Mouse (Mus musculus): ENCODE measurements around the gene Rap1gap.

The Rap1gap gene

DNA sequence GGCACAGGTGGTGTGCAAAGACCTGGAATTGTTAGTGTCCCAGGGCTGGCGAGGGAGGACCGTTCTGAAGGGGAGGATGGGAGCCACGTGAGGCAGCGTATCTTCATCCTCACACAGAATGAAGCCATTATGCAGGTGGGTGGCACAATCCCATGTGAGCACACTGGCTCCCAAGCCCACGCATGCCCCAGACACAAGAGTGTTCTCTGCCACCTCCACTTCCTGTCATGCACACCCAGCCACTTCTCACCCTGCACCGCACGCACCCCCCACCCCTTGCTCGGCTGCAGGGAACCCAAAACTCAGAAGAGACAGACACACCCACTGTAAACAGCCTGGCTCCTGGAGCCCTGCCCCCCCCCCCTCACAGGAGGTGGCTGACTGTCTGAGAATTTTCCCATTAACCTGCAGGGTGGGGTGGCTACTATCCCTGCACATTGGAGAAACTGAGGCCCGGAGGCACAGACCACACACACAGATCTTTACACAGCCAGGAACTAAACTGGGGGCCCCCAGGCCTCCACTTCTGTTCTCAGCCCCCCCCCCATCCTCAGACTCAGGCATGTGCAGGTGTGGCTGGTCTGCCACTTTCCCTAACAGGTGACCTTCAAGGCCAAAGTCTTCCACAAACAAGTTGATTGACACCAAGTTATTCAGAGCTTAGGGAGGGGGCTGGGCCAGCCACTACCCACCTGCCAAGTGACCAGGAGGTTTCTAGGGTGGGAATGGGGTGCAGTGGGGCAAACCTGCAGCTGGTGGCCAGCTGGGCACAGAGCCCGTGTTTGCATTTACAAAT, 27.8 kb downstream of the Rap1gap start:
- DNase-seq (ENCODE audit: low spot score in 2 of 2), result no peak

DNA sequence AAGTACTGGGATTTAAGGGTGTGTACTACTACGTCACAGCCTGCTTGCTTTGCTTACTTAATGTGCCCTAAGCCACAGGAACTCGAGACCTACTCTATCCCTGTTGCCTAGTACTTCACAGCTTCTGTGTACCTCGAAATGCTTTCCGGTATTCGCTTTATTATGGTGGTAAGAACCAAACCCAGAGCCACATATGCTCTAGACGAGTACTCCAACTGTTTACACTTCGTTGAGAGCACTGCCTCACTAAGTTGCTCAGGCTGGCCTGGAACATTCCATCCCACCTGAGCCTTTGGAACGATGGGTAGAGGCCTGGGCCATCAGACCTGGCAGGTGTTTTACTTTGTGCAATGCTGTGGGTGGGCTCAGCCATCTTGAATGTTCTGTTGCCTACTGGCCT, 30.8 kb downstream of the Rap1gap start:
- DNase-seq (ENCODE audit: low spot score in 2 of 2), result no peak

DNA sequence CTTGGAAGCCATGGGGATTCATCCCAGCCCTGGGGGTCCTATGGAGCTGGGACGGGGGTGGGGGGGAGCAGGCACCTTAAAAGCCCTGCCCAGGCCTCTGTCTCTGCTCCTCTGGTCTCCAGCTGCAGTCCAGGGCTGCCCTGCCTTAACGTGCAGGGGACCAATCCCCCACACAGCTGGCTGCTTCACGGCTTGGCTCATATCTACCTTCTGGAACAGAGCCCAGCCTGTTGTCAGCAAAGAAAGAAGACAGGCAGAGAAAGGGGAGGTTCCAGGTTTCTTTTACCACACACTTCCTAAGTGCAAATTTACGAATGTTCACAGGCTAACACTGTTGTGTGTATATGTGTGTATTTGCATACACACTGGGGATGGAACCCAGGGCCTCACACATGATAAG, 31.4 kb downstream of the Rap1gap start:
- DNase-seq (ENCODE audit: low spot score in 2 of 2), result no peak

DNA sequence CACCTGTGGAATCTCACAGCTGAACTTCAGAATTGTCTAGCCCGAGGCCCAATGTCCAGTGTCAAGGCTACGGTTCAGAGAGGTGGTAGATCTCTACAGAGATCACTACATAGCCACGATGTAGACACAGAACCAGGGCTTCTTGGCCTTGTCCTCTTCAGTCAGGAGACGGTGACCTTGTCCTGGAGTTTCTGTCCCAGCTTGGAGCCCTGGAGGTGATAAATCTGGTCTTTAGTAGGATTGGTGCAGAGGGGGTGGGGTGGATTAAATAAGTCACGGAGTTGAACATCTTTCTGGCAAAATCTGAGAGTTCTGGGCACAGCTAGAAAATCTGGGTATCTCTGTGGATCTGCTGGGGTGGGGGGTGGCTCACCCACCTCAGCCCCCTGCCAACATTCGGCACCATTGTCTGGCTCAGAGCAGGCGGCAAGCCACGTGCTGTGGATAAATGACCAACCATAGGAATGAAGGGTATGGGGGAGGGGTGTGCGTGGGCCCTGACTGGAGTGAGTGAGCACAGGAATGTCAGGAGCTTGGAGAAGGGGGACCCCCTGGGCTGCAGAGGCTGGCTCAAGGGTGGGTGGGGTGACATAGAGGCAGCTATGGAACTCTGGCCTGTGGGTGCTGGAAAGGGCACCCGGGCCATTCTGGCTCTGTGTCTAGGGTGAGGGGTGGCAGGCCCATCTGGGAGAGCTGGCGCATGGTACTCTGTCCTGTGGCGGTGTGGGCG, 32.8 kb downstream of the Rap1gap start:
- no peak for DNase-seq (ENCODE audit: low spot score in 2 of 2)

DNA sequence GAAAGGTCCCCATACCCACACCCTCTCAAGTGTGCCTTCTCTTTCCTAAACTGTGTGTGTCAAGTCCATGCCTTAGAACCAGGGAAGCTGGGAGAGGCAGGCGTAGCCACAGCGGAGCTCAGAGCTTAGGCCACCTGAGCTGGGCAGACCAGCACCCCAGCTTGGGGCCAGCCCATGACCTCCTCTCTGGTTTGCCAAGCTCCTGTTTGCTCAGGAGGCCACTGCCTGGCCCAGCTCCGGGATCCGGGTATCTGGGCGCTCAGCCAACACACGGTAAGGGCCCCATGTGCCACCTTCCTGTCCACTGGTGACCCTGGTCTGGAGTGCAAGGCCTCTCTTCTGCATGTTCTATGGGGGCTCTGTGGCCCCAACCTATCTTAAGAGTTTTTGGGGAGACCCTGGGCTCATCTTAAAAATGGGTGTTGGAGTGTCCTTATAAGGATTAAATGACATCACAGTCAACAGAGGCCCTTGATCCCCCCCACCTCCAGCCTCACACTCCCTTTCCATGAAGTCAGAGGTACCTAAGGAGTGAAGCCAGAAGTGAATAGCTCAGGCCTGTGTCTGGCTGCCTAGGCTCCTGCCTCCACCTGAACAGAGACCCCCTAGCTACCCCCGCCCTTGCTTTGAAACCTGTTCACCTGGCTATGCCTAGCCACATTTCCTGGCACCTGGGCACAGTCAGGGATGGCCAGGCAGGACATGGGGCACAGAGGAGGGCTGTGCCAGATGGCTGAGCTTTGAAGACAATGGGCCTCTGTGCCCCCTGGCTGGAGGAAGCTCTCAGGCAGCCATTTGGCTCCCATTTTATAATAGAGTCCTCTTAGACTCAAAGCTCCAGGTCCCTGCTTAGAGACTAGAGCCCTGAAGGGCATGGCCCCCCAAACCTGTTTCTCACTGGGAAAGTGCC, 33.8 kb downstream of the Rap1gap start:
- no peak for DNase-seq (ENCODE audit: low spot score in 2 of 2)

DNA sequence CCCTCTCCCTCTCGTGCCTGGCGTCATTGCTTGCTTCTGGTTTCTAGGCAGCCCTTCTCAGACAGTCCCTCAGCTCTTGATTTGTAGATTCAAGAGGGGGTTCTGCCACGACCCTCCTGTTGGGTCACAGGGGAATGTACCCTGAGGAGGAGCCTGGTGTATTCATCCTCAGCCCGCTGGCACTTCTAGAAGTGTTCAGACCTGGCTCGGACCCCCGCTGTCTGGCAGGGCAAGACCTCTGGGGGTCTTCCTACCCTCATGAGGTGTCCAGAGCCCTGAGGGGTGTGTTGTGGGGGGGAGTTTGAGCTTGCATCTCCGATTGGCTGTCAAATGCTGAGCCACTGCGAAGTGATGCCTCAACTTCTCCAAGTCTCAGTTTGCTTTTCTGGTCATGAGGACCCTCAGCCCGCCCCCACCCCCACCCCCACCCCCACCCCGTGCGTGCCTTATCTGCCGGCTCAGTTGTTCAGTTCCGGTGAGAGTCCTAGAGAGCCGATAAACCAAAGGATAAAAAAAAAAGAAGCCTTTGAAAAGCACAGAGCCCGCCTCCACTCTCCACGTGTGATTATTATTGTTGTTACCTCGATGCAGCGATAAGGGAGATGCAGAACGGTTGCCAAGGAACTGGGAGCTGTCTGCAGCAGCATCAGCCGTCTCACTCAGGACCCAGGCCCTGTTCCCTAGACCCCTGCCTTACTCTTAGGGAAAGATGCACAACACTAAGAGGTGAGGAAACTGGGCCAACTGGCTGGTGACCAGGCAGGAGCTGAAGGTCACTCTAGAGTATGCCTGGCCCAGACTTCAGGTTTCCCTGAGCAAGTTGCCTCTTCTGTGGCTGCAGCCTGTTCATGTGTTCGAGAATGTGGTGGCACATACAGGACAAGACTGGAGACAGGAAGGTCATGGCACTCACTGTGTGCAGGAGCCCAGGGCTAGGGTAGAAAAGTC, 35.0 kb downstream of the Rap1gap start:
- no peak for DNase-seq (ENCODE audit: low spot score in 2 of 2)

DNA sequence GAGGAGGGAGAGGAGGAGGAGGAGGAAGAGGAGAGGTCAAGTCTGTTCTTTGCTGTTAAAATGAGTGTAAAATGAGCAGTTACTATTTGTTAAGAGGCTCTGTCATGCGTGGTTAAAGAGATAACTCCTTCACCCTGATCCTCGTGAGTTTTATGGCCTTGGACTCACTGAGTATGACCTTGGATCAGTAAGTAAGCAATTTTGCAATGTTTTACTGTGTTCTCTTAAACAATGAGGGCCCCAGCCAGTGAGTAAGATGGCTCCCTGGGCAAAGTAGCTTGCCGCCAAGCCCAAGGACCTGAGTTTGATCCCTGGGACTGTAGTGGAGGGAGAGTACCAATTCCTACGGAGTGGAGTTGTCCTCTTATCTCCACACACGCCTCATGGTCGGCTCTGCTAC, 36.4 kb downstream of the Rap1gap start:
- no peak for DNase-seq (ENCODE audit: low spot score in 2 of 2)

DNA sequence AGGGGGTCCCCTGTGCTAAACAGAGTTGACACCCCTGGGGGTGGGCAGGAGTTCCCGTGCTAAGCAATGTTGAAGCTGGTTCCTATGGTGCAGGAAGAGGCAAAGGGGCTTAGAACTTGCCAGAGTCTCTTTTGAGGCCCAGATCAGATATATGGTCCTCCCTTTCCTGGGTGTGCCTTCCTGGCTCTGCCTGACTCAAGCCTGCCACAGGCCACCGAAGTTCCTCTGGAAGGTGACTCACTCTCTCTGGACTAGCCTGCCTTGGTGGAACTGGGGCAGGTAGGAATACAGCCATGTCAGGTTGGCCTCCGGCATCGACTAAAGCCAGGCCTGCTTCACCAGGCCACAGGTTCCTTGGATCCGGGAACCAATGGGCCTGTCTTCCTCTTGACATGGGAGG, 38.6 kb downstream of the Rap1gap start:
- no peak for DNase-seq (ENCODE audit: low spot score in 2 of 2)

DNA sequence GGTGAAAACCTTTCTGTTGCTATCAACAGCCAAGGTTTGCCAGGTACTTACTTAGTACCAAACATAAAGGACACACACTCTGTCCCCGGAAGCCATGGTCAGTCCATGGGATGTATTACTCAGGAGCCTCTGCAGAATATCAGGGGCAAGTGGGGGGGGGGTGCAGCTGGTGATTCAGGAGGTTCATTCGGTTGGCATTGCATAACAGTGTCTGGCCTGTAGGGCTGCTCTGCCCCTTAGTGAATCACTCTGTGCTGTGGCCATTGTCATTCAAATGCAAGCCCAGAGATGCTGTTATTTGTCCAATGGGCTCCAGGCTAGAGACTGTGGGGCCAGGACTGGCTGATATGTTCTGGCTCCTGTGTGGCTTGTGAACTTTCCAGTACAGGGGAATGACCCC, 40.0 kb downstream of the Rap1gap start:
- DNase-seq (ENCODE audit: low spot score in 2 of 2), result no peak

DNA sequence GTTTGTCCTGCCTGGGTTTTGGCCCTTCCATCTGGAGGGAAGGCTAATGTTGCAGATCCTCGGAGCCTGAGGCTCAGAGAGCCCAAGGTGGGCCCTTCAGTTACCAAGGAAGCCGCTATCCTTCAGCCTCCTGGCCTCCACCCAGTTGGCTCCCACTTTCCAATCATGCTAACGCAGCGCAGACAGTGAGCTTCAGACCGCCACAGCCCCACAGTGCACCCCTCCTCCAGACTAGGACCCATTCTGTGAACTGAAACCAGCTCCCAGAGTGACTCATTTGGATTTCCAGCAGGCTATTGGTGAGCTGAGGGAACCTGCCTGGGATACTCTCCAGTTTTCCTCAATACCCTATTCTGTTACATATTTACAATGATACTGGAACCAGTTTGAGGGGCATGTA, 40.9 kb downstream of the Rap1gap start:
- no peak for DNase-seq (ENCODE audit: low spot score in 2 of 2)

DNA sequence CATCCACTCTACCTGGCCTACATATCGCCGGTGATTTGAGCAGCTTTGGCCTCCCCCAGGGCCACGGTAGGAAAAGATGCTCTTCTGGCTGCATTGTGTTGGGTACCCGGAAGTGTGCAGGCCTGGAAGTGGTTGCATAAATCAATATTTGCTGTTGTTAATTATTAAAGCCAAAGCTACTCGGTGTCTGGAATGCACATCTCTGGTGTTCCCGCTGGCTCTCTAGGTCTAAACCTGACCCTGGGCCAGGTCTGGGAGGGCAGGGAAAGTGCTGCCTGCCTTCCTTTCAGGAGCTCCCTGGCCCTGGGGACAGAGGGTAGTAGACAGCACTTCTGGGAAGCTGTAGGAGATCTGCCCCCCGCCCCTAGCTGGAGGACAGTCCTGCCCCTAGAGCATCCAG, 42.0 kb downstream of the Rap1gap start:
- no peak for DNase-seq (ENCODE audit: low spot score in 2 of 2)

DNA sequence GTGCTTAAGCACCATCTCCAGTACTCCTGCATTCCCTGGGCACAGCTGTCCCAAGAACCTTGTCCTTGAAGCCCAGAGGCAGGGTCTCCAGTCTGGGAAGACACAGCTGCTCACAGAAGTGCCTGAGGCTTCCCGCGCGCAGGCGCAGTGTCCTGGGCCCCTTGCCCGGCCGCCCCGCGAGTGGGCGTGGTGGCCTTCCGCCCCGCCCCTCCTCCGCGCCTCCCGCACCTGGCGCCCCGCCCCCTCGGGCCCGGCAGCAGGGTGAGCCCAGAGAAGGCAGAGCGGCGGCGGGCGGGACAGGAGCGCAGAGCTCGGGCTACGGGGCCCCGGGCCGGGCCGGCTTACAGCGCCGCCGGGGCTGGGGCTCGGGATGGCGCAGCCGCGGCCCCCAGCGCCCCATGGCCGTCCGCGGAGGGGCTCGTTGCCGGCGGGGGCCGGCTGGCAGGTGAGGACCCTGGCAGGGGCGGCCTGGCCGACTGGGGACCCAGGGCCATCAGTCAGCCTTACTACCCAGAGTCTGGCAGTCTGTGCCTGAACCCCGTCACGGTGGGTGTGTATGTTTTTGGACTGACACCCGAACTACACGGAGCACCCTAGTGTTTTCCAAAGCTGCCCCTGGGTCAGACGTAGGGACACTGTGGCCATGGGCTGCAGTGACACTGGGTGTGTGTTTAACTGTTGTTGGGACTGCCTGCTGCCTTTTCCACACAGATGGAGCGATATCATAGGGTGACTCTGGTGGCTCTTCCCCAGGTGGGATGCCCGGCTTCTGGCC, 42.9 kb downstream of the Rap1gap start:
- DNase-seq (ENCODE audit: low spot score in 2 of 2), result peak; percentile 48 to 53

DNA sequence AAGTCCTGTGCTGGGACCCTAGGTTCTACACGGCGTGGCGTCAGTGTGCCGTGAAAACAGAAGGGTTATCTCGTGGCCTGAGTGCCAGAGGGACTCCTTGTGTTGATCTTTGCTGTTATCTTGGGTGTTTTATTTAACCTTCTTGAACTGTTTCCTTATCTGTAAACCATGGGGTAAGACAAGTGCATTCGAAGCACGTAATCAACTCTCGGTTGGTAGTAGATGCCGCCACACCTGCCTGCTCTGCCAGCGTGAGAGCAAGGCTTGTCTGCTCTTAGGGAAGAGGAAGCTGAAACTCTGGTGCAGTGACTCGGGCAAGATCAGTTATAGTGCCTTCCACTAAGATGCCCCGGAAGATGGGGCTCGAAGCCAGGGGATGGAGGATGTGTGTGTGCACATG, 48.4 kb downstream of the Rap1gap start:
- DNase-seq (ENCODE audit: low spot score in 2 of 2), result no peak

DNA sequence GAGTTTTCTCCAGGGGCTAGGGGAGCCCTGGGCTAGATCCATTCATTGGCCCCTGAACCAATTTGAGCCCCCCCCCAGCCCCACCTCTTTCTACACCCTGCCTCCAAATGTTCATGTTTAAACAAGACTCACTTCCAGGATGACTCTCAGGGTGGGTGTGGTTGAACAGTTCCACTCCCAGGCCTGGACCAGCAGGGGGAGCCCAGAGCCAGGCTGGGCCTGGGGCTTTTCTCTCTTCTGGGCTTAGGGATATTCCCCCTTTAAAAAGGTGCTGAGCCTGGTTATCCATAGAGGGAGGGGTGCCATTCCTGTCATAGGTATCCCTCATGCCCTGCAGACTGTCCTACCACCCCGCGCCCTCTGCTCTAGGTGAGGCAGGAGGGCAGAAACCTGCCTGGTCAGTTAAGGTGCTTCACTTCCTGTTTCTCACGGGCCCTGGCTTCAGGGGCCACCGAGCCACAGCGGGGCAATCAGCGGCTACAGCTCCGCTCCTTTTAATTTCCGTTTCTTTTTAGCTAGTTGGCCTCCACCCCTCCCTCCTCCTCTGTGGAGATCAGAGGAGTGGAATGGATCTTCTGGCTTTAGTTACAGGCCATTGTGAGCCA, 49.6 kb downstream of the Rap1gap start:
- DNase-seq (ENCODE audit: low spot score in 2 of 2), result no peak

DNA sequence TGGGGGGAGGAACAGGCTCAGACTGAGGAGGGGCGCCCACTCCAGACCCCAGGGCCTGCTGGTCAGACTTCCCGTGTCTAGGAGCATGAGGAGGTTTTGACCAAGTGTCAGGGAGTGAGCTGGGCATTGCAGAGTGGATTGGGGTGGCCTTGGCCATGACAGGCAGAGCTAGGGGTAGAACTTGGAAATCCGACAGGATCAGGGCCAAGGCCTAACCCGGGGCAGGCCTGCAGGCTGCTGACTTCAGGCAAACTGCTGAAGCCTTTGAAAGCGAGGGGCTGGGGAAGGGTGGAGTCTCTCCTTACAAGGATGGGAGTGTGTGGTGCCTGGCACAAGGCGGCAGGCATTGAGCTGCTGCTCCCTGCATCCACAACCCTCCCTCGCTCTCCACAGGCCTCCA, 52.5 kb downstream of the Rap1gap start:
- no peak for DNase-seq (ENCODE audit: low spot score in 2 of 2)

DNA sequence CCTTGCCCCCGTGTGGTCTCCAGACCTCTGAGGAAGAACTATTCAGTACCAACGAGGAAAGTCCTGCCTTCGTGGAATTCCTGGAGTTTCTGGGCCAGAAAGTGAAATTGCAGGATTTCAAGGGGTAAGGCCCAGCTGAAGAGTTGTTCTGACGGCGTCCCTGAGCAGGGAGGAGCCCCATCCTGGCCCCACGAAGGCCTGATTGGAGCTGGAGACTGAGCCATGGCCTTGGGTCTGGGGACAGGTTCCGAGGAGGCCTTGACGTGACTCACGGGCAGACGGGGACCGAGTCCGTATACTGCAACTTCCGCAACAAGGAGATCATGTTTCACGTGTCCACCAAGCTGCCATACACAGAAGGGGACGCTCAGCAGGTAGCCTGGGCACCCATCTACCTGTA, 53.1 kb downstream of the Rap1gap start:
- DNase-seq (ENCODE audit: low spot score in 2 of 2), result no peak

DNA sequence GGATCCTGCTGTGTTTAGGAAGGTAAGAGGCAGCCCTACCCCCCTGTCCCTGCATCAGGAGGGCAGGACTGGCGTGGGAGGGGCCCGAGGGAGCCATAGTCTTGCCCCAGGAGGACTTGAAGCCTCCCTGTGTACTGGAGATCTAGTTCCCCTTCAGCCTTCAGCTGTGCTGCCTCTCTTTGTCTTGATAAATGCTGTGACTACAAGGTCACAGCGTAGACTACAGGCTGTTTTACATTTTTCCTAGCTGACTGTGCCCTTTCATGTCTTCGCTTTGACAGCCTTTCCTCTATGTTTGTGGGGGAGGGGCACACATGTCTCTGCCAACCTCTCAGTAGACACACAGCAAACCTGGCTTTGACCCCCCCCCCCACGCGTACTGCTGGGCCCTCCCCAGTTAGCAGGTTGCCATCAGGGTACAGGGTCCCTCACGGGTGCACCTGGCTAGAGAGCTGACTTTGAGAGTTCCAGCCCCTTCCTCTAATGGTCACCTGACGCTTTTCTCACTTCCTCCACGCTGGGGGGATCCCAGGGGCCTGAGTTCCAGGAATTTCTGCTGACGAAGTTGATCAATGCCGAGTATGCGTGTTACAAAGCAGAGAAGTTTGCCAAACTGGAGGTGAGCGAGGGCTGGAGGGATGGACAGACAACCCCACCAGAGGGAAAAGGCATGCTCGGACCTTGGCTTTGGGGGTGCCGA, 55.0 kb downstream of the Rap1gap start:
- DNase-seq (ENCODE audit: low spot score in 2 of 2), result no peak

DNA sequence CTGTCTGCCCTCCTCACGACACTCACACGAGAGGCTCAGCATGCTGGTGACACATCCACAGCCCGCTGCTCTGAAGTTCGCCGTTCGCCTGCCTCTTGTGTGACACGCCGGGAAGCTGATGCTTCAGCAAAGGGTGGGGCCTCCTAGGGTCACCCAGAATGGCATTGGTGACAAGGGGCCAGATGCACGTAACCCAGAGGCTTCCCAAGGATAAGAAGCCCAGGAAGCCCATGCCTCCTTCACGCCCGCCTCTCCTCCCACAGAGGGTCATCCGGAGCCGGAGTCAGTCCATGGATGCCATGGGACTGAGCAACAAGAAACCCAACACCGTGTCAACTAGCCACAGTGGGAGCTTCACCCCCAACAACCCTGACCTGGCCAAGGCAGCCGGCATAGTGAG, 57.0 kb downstream of the Rap1gap start:
- no peak for DNase-seq (ENCODE audit: low spot score in 2 of 2)

DNA sequence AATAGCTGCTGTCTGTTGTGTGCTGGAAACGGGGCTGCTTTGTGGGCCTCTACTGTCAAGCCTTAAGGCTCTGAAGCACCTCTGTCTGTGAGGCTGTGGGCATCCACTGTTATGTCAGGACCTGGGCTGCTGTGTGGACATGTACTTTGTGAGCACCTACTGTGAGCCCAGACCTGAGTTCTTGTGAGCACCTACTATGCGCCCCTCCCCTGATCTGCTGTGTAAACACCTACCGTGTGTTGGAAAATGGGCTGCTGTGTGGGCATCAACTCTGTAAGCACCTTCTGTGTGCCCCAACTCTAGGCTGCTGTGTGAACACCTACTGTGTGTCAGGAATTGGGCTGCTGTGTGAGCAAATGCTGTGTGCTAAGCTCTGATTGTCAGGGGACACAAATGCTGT, 57.7 kb downstream of the Rap1gap start:
- no peak for DNase-seq (ENCODE audit: low spot score in 2 of 2)
